8 mouse cellular contexts compared by ENCODE assay signal in genomic region chr2:151543063-151543895, GRCm38 (mm10). TPM values are rescaled to one million over a fixed set of nuclear protein-coding genes. Genes with fewer than 3 reads are reported as not detected.
DNase-seq lines count a peak whose midpoint lies in the region; ATAC-seq and TF ChIP-seq lines count a peak whose summit lies in the region.

No protein-coding gene starts in this region.

- peaks cover 36% of the 10 kb centered on the region for H3K36me3 ChIP-seq in ES-Bruce4 (ENCODE audit: control insufficient read depth, insufficient read depth, low read length, poor library complexity, severe bottlenecking)
- H3K36me3 ChIP-seq in forebrain, embryonic 10.5 days (replicated peaks), result peaks cover 44% of the 10 kb centered on the region
- peaks cover 11% of the 10 kb centered on the region for H3K36me3 ChIP-seq in lung, embryonic 16.5 days (ENCODE audit: control insufficient read depth, insufficient read depth, low read length)

- no peak for TF ChIP-seq POLR2A in ES-Bruce4 (IDR thresholded peaks at IDR 0.05; ENCODE audit: insufficient read depth, low read length)

- H3K9ac ChIP-seq in ES-Bruce4 (ENCODE audit: low read depth, poor library complexity, severe bottlenecking), result peak overlapping the region; percentile 85
- H3K9ac ChIP-seq in lung, embryonic 16.5 days (ENCODE audit: low read length), result peak overlapping the region; percentile 97

- H3K27me3 ChIP-seq in ES-Bruce4 (ENCODE audit: control insufficient read depth, insufficient read depth, low read length, poor library complexity, severe bottlenecking), result no peaks in the 10 kb centered on the region
- H3K27me3 ChIP-seq in forebrain, embryonic 10.5 days (ENCODE audit: poor library complexity, severe bottlenecking), result no peaks in the 10 kb centered on the region
- no peaks in the 10 kb centered on the region for H3K27me3 ChIP-seq in lung, embryonic 16.5 days (ENCODE audit: control insufficient read depth, insufficient read depth, low read depth, low read length)

- no peaks in the 10 kb centered on the region for H3K9me3 ChIP-seq in ES-Bruce4 (replicated peaks; ENCODE audit: control insufficient read depth, insufficient read depth, low read length, poor library complexity, severe bottlenecking)
- no peaks in the 10 kb centered on the region for H3K9me3 ChIP-seq in forebrain, embryonic 10.5 days
- no peaks in the 10 kb centered on the region for H3K9me3 ChIP-seq in lung, embryonic 16.5 days (ENCODE audit: control insufficient read depth, low read length)

- WGBS in forebrain, embryonic 10.5 days, result 2% methylated on average over 21 of the region's 21 CpGs
- under 1% methylated on average over 21 of the region's 21 CpGs for WGBS in lung, embryonic 16.5 days

- peak overlapping the region; percentile 99 for H3K4me3 ChIP-seq in ES-Bruce4 (ENCODE audit: low read depth, low read length)
- peak overlapping the region; percentile 72 for H3K4me3 ChIP-seq in forebrain, embryonic 10.5 days
- peak overlapping the region; percentile 93 for H3K4me3 ChIP-seq in layer of hippocampus, adult 2 months
- H3K4me3 ChIP-seq in lung, embryonic 16.5 days (ENCODE audit: low read length), result peak overlapping the region; percentile 97

- peak; percentile 48 for ATAC-seq in lung, embryonic 16.5 days (ENCODE audit: low read depth)

- TF ChIP-seq EP300 in ES-Bruce4 (IDR thresholded peaks at IDR 0.05; ENCODE audit: insufficient read depth, low read depth, low read length), result no peak

- peak; percentile 56 for DNase-seq in adrenal gland, postnatal 25 days
- DNase-seq in forebrain, embryonic 10.5 days (ENCODE audit: extremely low spot score, low spot score), result no peak
- peak; percentile 66 for DNase-seq in heart, postnatal 4 days
- DNase-seq in layer of hippocampus, adult 2 months (ENCODE audit: low spot score in 2 of 2), result peak; percentile 59 to 61
- DNase-seq in right cerebral cortex, postnatal 14 days, result peak; percentile 63
- no peak for DNase-seq in urinary bladder, postnatal 10 days (ENCODE audit: low spot score)

- H3K4me1 ChIP-seq in ES-Bruce4 (ENCODE audit: control insufficient read depth, insufficient read depth, low read length), result no peaks in the 10 kb centered on the region
- H3K4me1 ChIP-seq in forebrain, embryonic 10.5 days, result peaks cover 46% of the 10 kb centered on the region
- peaks cover 29% of the 10 kb centered on the region for H3K4me1 ChIP-seq in lung, embryonic 16.5 days (replicated peaks; ENCODE audit: control insufficient read depth, insufficient read depth, low read length)

- H3K27ac ChIP-seq in ES-Bruce4 (ENCODE audit: insufficient read depth, low read length), result peak overlapping the region; percentile 44
- H3K27ac ChIP-seq in forebrain, embryonic 10.5 days, result peak overlapping the region; percentile 93
- peak overlapping the region; percentile 95 for H3K27ac ChIP-seq in layer of hippocampus, adult 2 months
- peak overlapping the region; percentile 97 for H3K27ac ChIP-seq in lung, embryonic 16.5 days (ENCODE audit: low read length)

- TF ChIP-seq CTCF in ES-Bruce4 (IDR thresholded peaks at IDR 0.05; ENCODE audit: low read depth, low read length), result no peak
- TF ChIP-seq CTCF in layer of hippocampus, adult 2 months (conservative IDR thresholded peaks at IDR 0.05), result no peak

- peak overlapping the region; percentile 61 for H3K4me2 ChIP-seq in lung, embryonic 16.5 days (ENCODE audit: low read depth, low read length)

RNA-seq across cellular contexts. Expression of gene Fkbp1a, which starts 1.0 kb away (rescaled TPM):
- 363 and 374 TPM in 2 replicates for polyA plus RNA-seq in ES-Bruce4 (2011; ENCODE audit: insufficient read depth, insufficient read length, low read depth, missing spikeins)
- 233 and 267 TPM in 2 replicates for total RNA-seq in adrenal gland, postnatal 25 days (2021)
- 582 and 592 TPM in 2 replicates for polyA plus RNA-seq in forebrain, embryonic 10.5 days (2016; fragmentation: Nextera tagmentation; extraction: Ambion mirVana)
- 100 to 1,000 TPM; 453 to 456 TPM for total RNA-seq in heart, postnatal 4 days (2021)
- 100 to 1,000 TPM; 892 to 923 TPM for total RNA-seq in layer of hippocampus, adult 2 months (2021)
- polyA plus RNA-seq in lung, embryonic 16.5 days (2015; fragmentation: Nextera tagmentation; extraction: Ambion mirVana), result 699 and 778 TPM in 2 replicates

RNA-seq across cellular contexts. Expression of gene Sdcbp2, which starts 29.1 kb away (rescaled TPM):
- 1.1 and 2.6 TPM in 2 replicates for polyA plus RNA-seq in ES-Bruce4 (2011; ENCODE audit: insufficient read depth, insufficient read length, low read depth, missing spikeins)
- total RNA-seq in adrenal gland, postnatal 25 days (2021), result 1.1 and 1.3 TPM in 2 replicates
- polyA plus RNA-seq in forebrain, embryonic 10.5 days (2016; fragmentation: Nextera tagmentation; extraction: Ambion mirVana), result 0.43 and 0.79 TPM in 2 replicates
- 1 to 10 TPM; 3.4 to 4.3 TPM for total RNA-seq in heart, postnatal 4 days (2021)
- total RNA-seq in layer of hippocampus, adult 2 months (2021), result 1 to 10 TPM; 1.4 to 2.1 TPM
- 0.74 and 1.2 TPM in 2 replicates for polyA plus RNA-seq in lung, embryonic 16.5 days (2015; fragmentation: Nextera tagmentation; extraction: Ambion mirVana)

RNA-seq across cellular contexts. Expression of gene Nsfl1c, which starts 49.3 kb away (rescaled TPM):
- 136 and 137 TPM in 2 replicates for polyA plus RNA-seq in ES-Bruce4 (2011; ENCODE audit: insufficient read depth, insufficient read length, low read depth, missing spikeins)
- 146 and 159 TPM in 2 replicates for total RNA-seq in adrenal gland, postnatal 25 days (2021)
- 301 and 309 TPM in 2 replicates for polyA plus RNA-seq in forebrain, embryonic 10.5 days (2016; fragmentation: Nextera tagmentation; extraction: Ambion mirVana)
- total RNA-seq in heart, postnatal 4 days (2021), result 100 to 1,000 TPM; 101 to 102 TPM
- 100 to 1,000 TPM; 143 to 148 TPM for total RNA-seq in layer of hippocampus, adult 2 months (2021)
- 192 and 200 TPM in 2 replicates for polyA plus RNA-seq in lung, embryonic 16.5 days (2015; fragmentation: Nextera tagmentation; extraction: Ambion mirVana)

Comparison
In these comparisons a context has a peak if more than half of its experiments do, and no peak if none do; other contexts are left out.
1. H3K27ac ChIP-seq: peak in every context shown above with its lines; median percentile 97 in lung, embryonic 16.5 days; 95 in layer of hippocampus, adult 2 months; 93 in forebrain, embryonic 10.5 days; 44 in ES-Bruce4.
2. DNase-seq: peak in adrenal gland, postnatal 25 days (single experiment), heart, postnatal 4 days (single experiment), layer of hippocampus, adult 2 months (2 of 2) and right cerebral cortex, postnatal 14 days (single experiment); none in forebrain, embryonic 10.5 days (single experiment) and urinary bladder, postnatal 10 days (single experiment).
3. Peak in every context shown above with its lines, with median percentiles within 50 percentile points of each other: H3K4me3 ChIP-seq.